Mouse (Mus musculus): Measurements from ENCODE around the gene Lhfp. TPM values are rescaled to one million over a fixed set of nuclear protein-coding genes. Genes with fewer than 3 reads are reported as not detected.

Lhfp gene
- polyA plus RNA-seq, 1 experiment = 114 TPM

GRCm38 (mm10) chr3:53083717-53084116, 42.4 kb downstream of the Lhfp start:
- Histone ChIP-seq H3K4me1 (ENCODE audit: control insufficient read depth, insufficient read depth, low read length) (peaks cover 15% of the 10 kb centered on the region), H3K4me3 (replicated peaks; ENCODE audit: insufficient read depth, low read depth, low read length) (no peak overlapping the region), H3K27ac (ENCODE audit: insufficient read depth, low read length) (no peak overlapping the region), H3K27me3 (ENCODE audit: control insufficient read depth, insufficient read depth, low read length) (no peaks in the 10 kb centered on the region)
- WGBS = 57% methylated on average over 5 of the region's 5 CpGs
- DNase-seq = no peak
- TF ChIP-seq POLR2A (IDR thresholded peaks at IDR 0.05; ENCODE audit: borderline replicate concordance, insufficient read depth, low read length) = no peak
- no peak for TF ChIP-seq CTCF (IDR thresholded peaks at IDR 0.05; ENCODE audit: borderline replicate concordance, insufficient read depth, low read depth, low read length)

GRCm38 (mm10) chr3:53084806-53085205, 43.5 kb downstream of the Lhfp start:
- H3K4me1 ChIP-seq (ENCODE audit: control insufficient read depth, insufficient read depth, low read length) = peaks cover 19% of the 10 kb centered on the region
- no peak overlapping the region for H3K27ac ChIP-seq (ENCODE audit: insufficient read depth, low read length)
- no peak overlapping the region for H3K4me3 ChIP-seq (replicated peaks; ENCODE audit: insufficient read depth, low read depth, low read length)
- no peaks in the 10 kb centered on the region for H3K27me3 ChIP-seq (ENCODE audit: control insufficient read depth, insufficient read depth, low read length)
- TF ChIP-seq POLR2A (IDR thresholded peaks at IDR 0.05; ENCODE audit: borderline replicate concordance, insufficient read depth, low read length) (no peak), CTCF (IDR thresholded peaks at IDR 0.05; ENCODE audit: borderline replicate concordance, insufficient read depth, low read depth, low read length) (no peak)
- no peak for DNase-seq
- 69% methylated on average over 8 of the region's 8 CpGs for WGBS

GRCm38 (mm10) chr3:53086481-53087155, 45.3 kb downstream of the Lhfp start:
- Histone ChIP-seq H3K4me1 (ENCODE audit: control insufficient read depth, insufficient read depth, low read length) (peaks cover 22% of the 10 kb centered on the region), H3K27ac (ENCODE audit: insufficient read depth, low read length) (no peak overlapping the region), H3K27me3 (ENCODE audit: control insufficient read depth, insufficient read depth, low read length) (no peaks in the 10 kb centered on the region), H3K4me3 (replicated peaks; ENCODE audit: insufficient read depth, low read depth, low read length) (no peak overlapping the region)
- 82% methylated on average over 7 of the region's 7 CpGs for WGBS
- TF ChIP-seq CTCF (IDR thresholded peaks at IDR 0.05; ENCODE audit: borderline replicate concordance, insufficient read depth, low read depth, low read length) (no peak), POLR2A (IDR thresholded peaks at IDR 0.05; ENCODE audit: borderline replicate concordance, insufficient read depth, low read length) (no peak)
- no peak for DNase-seq

GRCm38 (mm10) chr3:53087156-53087805, 46.0 kb downstream of the Lhfp start:
- Histone ChIP-seq H3K4me1 (ENCODE audit: control insufficient read depth, insufficient read depth, low read length) (peaks cover 26% of the 10 kb centered on the region), H3K4me3 (replicated peaks; ENCODE audit: insufficient read depth, low read depth, low read length) (no peak overlapping the region), H3K27me3 (ENCODE audit: control insufficient read depth, insufficient read depth, low read length) (no peaks in the 10 kb centered on the region), H3K27ac (ENCODE audit: insufficient read depth, low read length) (no peak overlapping the region)
- TF ChIP-seq POLR2A (IDR thresholded peaks at IDR 0.05; ENCODE audit: borderline replicate concordance, insufficient read depth, low read length) (no peak), CTCF (IDR thresholded peaks at IDR 0.05; ENCODE audit: borderline replicate concordance, insufficient read depth, low read depth, low read length) (no peak)
- WGBS = 36% methylated on average over 8 of the region's 8 CpGs
- no peak for DNase-seq

GRCm38 (mm10) chr3:53089921-53090320, 48.6 kb downstream of the Lhfp start:
- Histone ChIP-seq H3K27me3 (ENCODE audit: control insufficient read depth, insufficient read depth, low read length) (no peaks in the 10 kb centered on the region), H3K27ac (ENCODE audit: insufficient read depth, low read length) (no peak overlapping the region), H3K4me1 (ENCODE audit: control insufficient read depth, insufficient read depth, low read length) (peaks cover 28% of the 10 kb centered on the region), H3K4me3 (replicated peaks; ENCODE audit: insufficient read depth, low read depth, low read length) (no peak overlapping the region)
- 61% methylated on average over 2 of the region's 2 CpGs for WGBS
- DNase-seq = no peak
- TF ChIP-seq POLR2A (IDR thresholded peaks at IDR 0.05; ENCODE audit: borderline replicate concordance, insufficient read depth, low read length) (no peak), CTCF (IDR thresholded peaks at IDR 0.05; ENCODE audit: borderline replicate concordance, insufficient read depth, low read depth, low read length) (no peak)

GRCm38 (mm10) chr3:53100210-53100609, 58.9 kb downstream of the Lhfp start:
- WGBS = 14% methylated on average over 3 of the region's 3 CpGs
- Histone ChIP-seq H3K27me3 (ENCODE audit: control insufficient read depth, insufficient read depth, low read length) (no peaks in the 10 kb centered on the region), H3K4me1 (ENCODE audit: control insufficient read depth, insufficient read depth, low read length) (peaks cover 19% of the 10 kb centered on the region), H3K4me3 (replicated peaks; ENCODE audit: insufficient read depth, low read depth, low read length) (no peak overlapping the region), H3K27ac (ENCODE audit: insufficient read depth, low read length) (no peak overlapping the region)
- DNase-seq = peak; percentile 34 to 68
- TF ChIP-seq POLR2A (IDR thresholded peaks at IDR 0.05; ENCODE audit: borderline replicate concordance, insufficient read depth, low read length) (no peak), CTCF (IDR thresholded peaks at IDR 0.05; ENCODE audit: borderline replicate concordance, insufficient read depth, low read depth, low read length) (no peak)

GRCm38 (mm10) chr3:53100803-53101202, 59.5 kb downstream of the Lhfp start:
- no peak overlapping the region for H3K27ac ChIP-seq (ENCODE audit: insufficient read depth, low read length)
- H3K4me3 ChIP-seq (replicated peaks; ENCODE audit: insufficient read depth, low read depth, low read length) = no peak overlapping the region
- WGBS = 18% methylated on average over 6 of the region's 6 CpGs
- H3K27me3 ChIP-seq (ENCODE audit: control insufficient read depth, insufficient read depth, low read length) = no peaks in the 10 kb centered on the region
- peak in 1 of 2 experiments; percentile 53 for DNase-seq
- peaks cover 21% of the 10 kb centered on the region for H3K4me1 ChIP-seq (ENCODE audit: control insufficient read depth, insufficient read depth, low read length)
- TF ChIP-seq POLR2A (IDR thresholded peaks at IDR 0.05; ENCODE audit: borderline replicate concordance, insufficient read depth, low read length) (no peak), CTCF (IDR thresholded peaks at IDR 0.05; ENCODE audit: borderline replicate concordance, insufficient read depth, low read depth, low read length) (no peak)

- 83% methylated on average over 6 of the region's 6 CpGs for WGBS
- no peak overlapping the region for H3K4me3 ChIP-seq (replicated peaks; ENCODE audit: insufficient read depth, low read depth, low read length)
- DNase-seq = no peak
- peaks cover 21% of the 10 kb centered on the region for H3K4me1 ChIP-seq (ENCODE audit: control insufficient read depth, insufficient read depth, low read length)
- H3K27me3 ChIP-seq (ENCODE audit: control insufficient read depth, insufficient read depth, low read length) = no peaks in the 10 kb centered on the region
- H3K27ac ChIP-seq (ENCODE audit: insufficient read depth, low read length) = no peak overlapping the region
- TF ChIP-seq CTCF (IDR thresholded peaks at IDR 0.05; ENCODE audit: borderline replicate concordance, insufficient read depth, low read depth, low read length) = no peak
- TF ChIP-seq POLR2A (IDR thresholded peaks at IDR 0.05; ENCODE audit: borderline replicate concordance, insufficient read depth, low read length) = no peak
Observed at GRCm38 (mm10) chr3:53101711-53102110, 60.4 kb downstream of the Lhfp start.
